Mouse (Mus musculus): ENCODE results near the gene Adcy7. TPM values are rescaled to one million over a fixed set of nuclear protein-coding genes. Genes with fewer than 3 reads are reported as not detected.

Gene Adcy7
- polyA plus RNA-seq, 1 experiment from 2014 or later = 11.3 TPM

- Histone ChIP-seq H3K9ac (no peak overlapping the region), H3K4me3 (ENCODE audit: low read depth, low read length) (no peak overlapping the region), H3K36me3 (ENCODE audit: insufficient read depth) (peaks cover 21% of the 10 kb centered on the region; the same call in 1 of the 2 replicates), H3K27ac (ENCODE audit: low read depth) (no peak overlapping the region), H3K9me3 (ENCODE audit: low read depth, low read length) (no peaks in the 10 kb centered on the region), H3K4me1 (ENCODE audit: insufficient read depth) (peaks cover 13% of the 10 kb centered on the region), H3K4me2 (no peak overlapping the region), H3K27me3 (ENCODE audit: insufficient read depth, low read length) (no peaks in the 10 kb centered on the region)
- ATAC-seq (ENCODE audit: insufficient read depth) (no peak), DNase-seq (no peak)
- TF ChIP-seq CTCF (IDR thresholded peaks at IDR 0.05; ENCODE audit: low read depth) = no peak
- 84% methylated on average over 7 of the region's 7 CpGs for WGBS
Measured at GRCm38 (mm10) chr8:88260466-88260980, 11.7 kb upstream of the Adcy7 start.

DNA sequence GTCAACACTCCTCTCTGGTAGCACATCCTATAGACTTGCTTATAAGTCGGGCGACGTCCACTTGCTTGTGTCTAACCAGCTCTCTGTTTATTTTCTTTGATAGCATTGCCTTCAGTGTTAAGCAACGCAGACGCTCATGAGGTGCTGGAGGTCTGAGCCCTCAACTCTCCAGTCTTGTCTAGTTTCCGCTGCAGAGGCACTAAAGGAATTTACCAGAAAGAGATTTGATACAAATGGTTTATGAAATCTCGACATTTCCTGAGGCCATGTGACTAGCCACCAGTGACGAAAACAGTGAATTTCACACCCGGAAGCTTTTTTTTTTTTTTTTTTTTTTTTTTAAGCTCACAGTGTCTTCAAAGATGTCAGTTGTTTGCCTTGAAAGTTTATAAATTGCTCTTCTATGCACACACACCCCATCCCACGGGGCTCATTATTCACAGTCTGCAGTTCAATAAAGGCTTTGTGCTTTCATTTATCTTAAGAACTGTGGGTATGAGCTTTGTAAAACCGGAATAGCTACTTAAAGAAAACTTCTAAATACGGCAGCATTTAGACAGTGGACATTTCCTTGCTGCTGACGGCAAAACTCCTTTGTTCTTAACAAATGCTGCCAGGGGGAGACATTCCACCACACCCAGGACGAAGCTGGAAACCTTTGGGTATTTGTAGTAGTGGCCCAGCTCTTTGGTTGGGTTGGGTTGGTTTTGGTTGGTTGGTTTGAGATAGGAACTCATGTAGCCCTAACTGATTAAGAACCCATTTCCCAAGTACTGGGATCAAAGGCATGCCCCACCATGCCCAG lies 9.2 kb upstream of the Adcy7 start:
- 0 out of 2 replicates have a peak, but pooled peaks have one; percentile 17 for TF ChIP-seq CTCF (IDR thresholded peaks at IDR 0.05; ENCODE audit: low read depth)
- no peaks in the 10 kb centered on the region for H3K9me3 ChIP-seq (ENCODE audit: low read depth, low read length)
- no peaks in the 10 kb centered on the region for H3K27me3 ChIP-seq (ENCODE audit: insufficient read depth, low read length)
- ATAC-seq (ENCODE audit: insufficient read depth) = no peak
- H3K27ac ChIP-seq (ENCODE audit: low read depth) = peak overlapping the region; percentile 44; the same call in 1 of the 2 replicates
- peak; percentile 55 for DNase-seq
- no peak overlapping the region; the same call in 1 of the 2 replicates for H3K9ac ChIP-seq
- peak overlapping the region; percentile 35 for H3K4me2 ChIP-seq
- H3K4me1 ChIP-seq (ENCODE audit: insufficient read depth) = peaks cover 13% of the 10 kb centered on the region
- 12% methylated on average over 14 of the region's 14 CpGs for WGBS
- no peak overlapping the region for H3K4me3 ChIP-seq (ENCODE audit: low read depth, low read length)
- 0 out of 2 replicates have a peak, but pooled peaks cover under 1% of the 10 kb centered on the region for H3K36me3 ChIP-seq (ENCODE audit: insufficient read depth)

- Histone ChIP-seq H3K9me3 (ENCODE audit: low read depth, low read length) (no peaks in the 10 kb centered on the region), H3K27ac (ENCODE audit: low read depth) (peak overlapping the region; percentile 43; the same call in 1 of the 2 replicates), H3K4me1 (ENCODE audit: insufficient read depth) (peaks cover 13% of the 10 kb centered on the region), H3K4me2 (no peak overlapping the region), H3K36me3 (ENCODE audit: insufficient read depth) (no peaks in the 10 kb centered on the region), H3K9ac (no peak overlapping the region), H3K4me3 (ENCODE audit: low read depth, low read length) (no peak overlapping the region), H3K27me3 (ENCODE audit: insufficient read depth, low read length) (no peaks in the 10 kb centered on the region)
- peak; percentile 50 for ATAC-seq (ENCODE audit: insufficient read depth)
- DNase-seq = peak; percentile 70
- TF ChIP-seq CTCF (IDR thresholded peaks at IDR 0.05; ENCODE audit: low read depth) = no peak
- WGBS = 7% methylated on average over 2 of the region's 2 CpGs
Measured at GRCm38 (mm10) chr8:88265511-88265910, 6.7 kb upstream of the Adcy7 start.

GRCm38 (mm10) chr8:88266170-88266800 lies 5.9 kb upstream of the Adcy7 start:
- Histone ChIP-seq H3K9ac (no peak overlapping the region), H3K9me3 (ENCODE audit: low read depth, low read length) (no peaks in the 10 kb centered on the region), H3K27me3 (ENCODE audit: insufficient read depth, low read length) (no peaks in the 10 kb centered on the region), H3K4me1 (ENCODE audit: insufficient read depth) (peaks cover 13% of the 10 kb centered on the region), H3K27ac (ENCODE audit: low read depth) (peak overlapping the region; percentile 20; the same call in 1 of the 2 replicates), H3K4me2 (no peak overlapping the region), H3K36me3 (ENCODE audit: insufficient read depth) (no peaks in the 10 kb centered on the region), H3K4me3 (ENCODE audit: low read depth, low read length) (no peak overlapping the region)
- peak; percentile 88 for TF ChIP-seq CTCF (IDR thresholded peaks at IDR 0.05; ENCODE audit: low read depth)
- WGBS = 31% methylated on average over 10 of the region's 10 CpGs
- ATAC-seq (ENCODE audit: insufficient read depth) (peak; percentile 77), DNase-seq (peak; percentile 91)

DNA sequence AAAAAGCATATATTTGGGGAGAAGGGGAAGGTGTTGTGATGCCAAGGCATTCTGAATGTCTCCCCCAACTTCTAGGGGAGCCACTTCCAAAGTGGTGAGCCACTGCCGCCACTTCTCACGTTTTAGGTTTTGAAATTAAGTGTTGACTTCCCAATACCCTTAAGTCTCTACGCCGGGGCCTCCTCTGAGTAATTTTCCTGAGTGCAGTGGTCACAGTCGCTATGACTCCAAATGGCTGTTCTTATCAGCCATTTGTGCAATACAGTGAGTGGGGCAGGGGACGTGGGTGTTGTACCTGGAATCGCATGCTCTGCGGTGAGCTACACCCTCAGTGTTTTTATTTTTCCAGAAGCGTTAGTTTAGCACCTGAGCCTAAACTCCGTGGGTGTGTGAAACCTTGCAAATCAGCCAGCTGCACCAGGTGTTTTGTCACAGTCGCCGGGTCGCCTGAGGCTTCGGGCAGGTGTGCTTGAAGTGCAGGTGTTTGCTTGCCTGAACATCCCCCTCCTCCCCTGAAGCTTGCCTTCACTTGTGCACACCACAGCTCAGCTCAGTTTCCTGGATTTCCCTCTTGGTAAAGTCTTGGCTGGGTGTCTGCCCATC lies 5.3 kb upstream of the Adcy7 start:
- TF ChIP-seq CTCF (IDR thresholded peaks at IDR 0.05; ENCODE audit: low read depth) = no peak
- H3K4me1 ChIP-seq (ENCODE audit: insufficient read depth) = peaks cover 15% of the 10 kb centered on the region
- peak overlapping the region; percentile 20; the same call in 1 of the 2 replicates for H3K27ac ChIP-seq (ENCODE audit: low read depth)
- H3K4me2 ChIP-seq = no peak overlapping the region
- H3K36me3 ChIP-seq (ENCODE audit: insufficient read depth) = no peaks in the 10 kb centered on the region
- H3K9me3 ChIP-seq (ENCODE audit: low read depth, low read length) = no peaks in the 10 kb centered on the region
- ATAC-seq (ENCODE audit: insufficient read depth) (no peak), DNase-seq (peak; percentile 24)
- H3K4me3 ChIP-seq (ENCODE audit: low read depth, low read length) = no peak overlapping the region
- no peak overlapping the region for H3K9ac ChIP-seq
- H3K27me3 ChIP-seq (ENCODE audit: insufficient read depth, low read length) = no peaks in the 10 kb centered on the region
- 53% methylated on average over 14 of the region's 14 CpGs for whole genome bisulfite sequencing

GRCm38 (mm10) chr8:88269107-88269875 lies 2.9 kb upstream of the Adcy7 start:
- no peak overlapping the region for H3K4me2 ChIP-seq
- peak; percentile 52 for TF ChIP-seq CTCF (IDR thresholded peaks at IDR 0.05; ENCODE audit: low read depth)
- ATAC-seq (ENCODE audit: insufficient read depth) (no peak), DNase-seq (no peak)
- H3K4me1 ChIP-seq (ENCODE audit: insufficient read depth) = peaks cover 12% of the 10 kb centered on the region; the same call in 1 of the 2 replicates
- H3K9ac ChIP-seq = no peak overlapping the region
- no peaks in the 10 kb centered on the region for H3K9me3 ChIP-seq (ENCODE audit: low read depth, low read length)
- 63% methylated on average over 7 of the region's 7 CpGs for WGBS
- peaks cover 9% of the 10 kb centered on the region; the same call in 1 of the 2 replicates for H3K27me3 ChIP-seq (ENCODE audit: insufficient read depth, low read length)
- H3K36me3 ChIP-seq (ENCODE audit: insufficient read depth) = no peaks in the 10 kb centered on the region
- H3K27ac ChIP-seq (ENCODE audit: low read depth) = no peak overlapping the region
- H3K4me3 ChIP-seq (ENCODE audit: low read depth, low read length) = no peak overlapping the region
